Mouse (Mus musculus) adrenal gland, postnatal 10 days (tissue): ENCODE measurements around the gene Fam149b. TPM values are rescaled to one million over a fixed set of nuclear protein-coding genes. Genes with fewer than 3 reads are reported as not detected.
"Not testable (repeated sequence)": the region's sequence is repeated elsewhere in the genome, so short reads cannot be mapped to it uniquely, and the experiment has no call there.

Experiments
- DNase-seq: peaks from one replicate; pipeline ENCODE4 v3.0.0; 2021; ENCODE audit warnings: mixed read lengths
- long read RNA-seq, 2 experiments: library from polyadenylated mRNA; stranded (forward); transcript quantifications; one replicate each; pipeline ENCODE4 v2.0.0; 2021
- total RNA-seq, 2 experiments: library from RNA; stranded (reverse); gene quantifications; 2 replicates each; pipeline ENCODE4 v1.2.3; 2021

The Fam149b gene
- 10 to 100 TPM; 29.3 to 35.3 TPM for total RNA-seq
- long read RNA-seq, experiment 1, full-length matches to known transcripts: 15 of 58 reads
- long read RNA-seq, experiment 1, partial matches to known transcripts: 10 of 58 reads
- long read RNA-seq, experiment 1, other reads (novel, unspliced or antisense): 33 of 58 reads
- long read RNA-seq, experiment 2, full-length matches to known transcripts: 11 of 49 reads
- long read RNA-seq, experiment 2, partial matches to known transcripts: 8 of 49 reads
- long read RNA-seq, experiment 2, other reads (novel, unspliced or antisense): 30 of 49 reads

GRCm38 (mm10) chr14:20347991-20348541 is at the start of gene Fam149b, which contains the start of gene Ecd:
Fam149b (plus strand) TSS chr14:20348162.
Ecd (minus strand) TSS chr14:20348121.
- DNase-seq: peak; percentile 95

GRCm38 (mm10) chr14:20305085-20305484 is 42.9 kb upstream of the Fam149b start:
- not testable (repeated sequence) for DNase-seq

- no peak for DNase-seq
Measured at GRCm38 (mm10) chr14:20315137-20315536, 32.8 kb upstream of the Fam149b start.

- DNase-seq: peak; percentile 63
Measured at GRCm38 (mm10) chr14:20319420-20319819, 28.5 kb upstream of the Fam149b start.

GRCm38 (mm10) chr14:20324196-20324595 is 23.8 kb upstream of the Fam149b start:
- no peak for DNase-seq

GRCm38 (mm10) chr14:20328474-20328873 is 19.5 kb upstream of the Fam149b start:
- DNase-seq: peak; percentile 20

GRCm38 (mm10) chr14:20331316-20331715 is 16.6 kb upstream of the Fam149b start:
- no peak for DNase-seq

GRCm38 (mm10) chr14:20339415-20339814 is 8.5 kb upstream of the Fam149b start:
- no peak for DNase-seq

GRCm38 (mm10) chr14:20340149-20340548 is 7.8 kb upstream of the Fam149b start:
- peak; percentile 25 for DNase-seq

GRCm38 (mm10) chr14:20340866-20341265 is 7.1 kb upstream of the Fam149b start:
- DNase-seq: no peak

GRCm38 (mm10) chr14:20345885-20346284 is 2.1 kb upstream of the Fam149b start:
- DNase-seq: no peak

GRCm38 (mm10) chr14:20347441-20347990 is 446 bp upstream of the Fam149b start:
- no peak for DNase-seq

GRCm38 (mm10) chr14:20363230-20363629 is 15.3 kb downstream of the Fam149b start:
- DNase-seq: no peak

GRCm38 (mm10) chr14:20368271-20368670 is 20.3 kb downstream of the Fam149b start:
- no peak for DNase-seq

GRCm38 (mm10) chr14:20370798-20371197 is 22.8 kb downstream of the Fam149b start:
- no peak for DNase-seq

- no peak for DNase-seq
Measured at GRCm38 (mm10) chr14:20371854-20372253, 23.9 kb downstream of the Fam149b start.

- peak; percentile 64 for DNase-seq
Measured at GRCm38 (mm10) chr14:20377112-20377521, 29.2 kb downstream of the Fam149b start.

GRCm38 (mm10) chr14:20378313-20379061 is 30.5 kb downstream of the Fam149b start:
- DNase-seq: peak; percentile 71

- DNase-seq: no peak
Measured at GRCm38 (mm10) chr14:20379087-20379640, 31.2 kb downstream of the Fam149b start.

GRCm38 (mm10) chr14:20379753-20380430 is 31.9 kb downstream of the Fam149b start:
- DNase-seq: no peak

GRCm38 (mm10) chr14:20388441-20389129 is 40.6 kb downstream of the Fam149b start, which contains the start of gene Dnajc9:
Dnajc9 (minus strand) TSS chr14:20388910.
- peak; percentile 98 for DNase-seq
